Mouse (Mus musculus): ENCODE results near the gene Ifi213.

GRCm38 (mm10) chr1:173579921-173580585 lies 19.0 kb downstream of the Ifi213 start:
- TF ChIP-seq POLR2A (IDR thresholded peaks at IDR 0.05; ENCODE audit: insufficient read length, low read depth) (no peak), POLR2AphosphoS2 (IDR thresholded peaks at IDR 0.05; ENCODE audit: insufficient read length, low read depth) (no peak), USF1 (IDR thresholded peaks at IDR 0.05; ENCODE audit: low read depth) (no peak), TCF3 (IDR thresholded peaks at IDR 0.05; ENCODE audit: insufficient read length, low read depth) (no peak), MYOD1 (IDR thresholded peaks at IDR 0.05; ENCODE audit: control insufficient read depth in 1 of 3, insufficient read length in 2 of 3, low read depth in 2 of 3) (no peak), REST (IDR thresholded peaks at IDR 0.05; ENCODE audit: insufficient read depth, insufficient read length) (no peak), TCF12 (IDR thresholded peaks at IDR 0.05; ENCODE audit: insufficient read depth, poor library complexity, severe bottlenecking) (no peak), CEBPB (IDR thresholded peaks at IDR 0.05; ENCODE audit: insufficient read depth, poor library complexity, severe bottlenecking) (no peak)
